Mouse (Mus musculus) kidney, adult 2 months (tissue): ENCODE results near the gene Mavs.

Experiments used
- CTCF ChIP-seq: fragments of 200-500 bp; conservative IDR thresholded peaks from 2 replicates; pipeline ENCODE4 v1.5.1; 2011; ENCODE audit warnings: low read depth, mild to moderate bottlenecking, control low read depth, low read length, moderate library complexity, mixed read lengths; ENCODE audit not compliant: insufficient read depth, insufficient read length
- POLR2A ChIP-seq: fragments of 200-500 bp; IDR thresholded peaks from one replicate; pipeline ENCODE4 v1.6.1; 2011; ENCODE audit warnings: low read depth, low read length, control low read depth

GRCm38 (mm10) chr2:131232558-131232957 lies 1.3 kb upstream of the Mavs start:
- TF ChIP-seq CTCF, result no peak
- TF ChIP-seq POLR2A, result no peak
